Mouse (Mus musculus) testis, adult 10 weeks (tissue): ENCODE measurements around the gene Olfr1188. TPM values are rescaled to one million over a fixed set of nuclear protein-coding genes. Genes with fewer than 3 reads are reported as not detected.

ENCODE experiments used
- polyA plus RNA-seq: library from polyadenylated mRNA; stranded (reverse); fragments of 350-450 nt; fragmentation: Illumina TruSeq; extraction: RNeasy Lipid Tissue Mini Kit (QIAGEN cat#74804); gene quantifications from one replicate; pipeline ENCODE4 v1.2.3, GENCODE M21; 2014; ENCODE audit warnings: low read depth, low replicate concordance

The Olfr1188 gene
- polyA plus RNA-seq: not detected

DNA sequence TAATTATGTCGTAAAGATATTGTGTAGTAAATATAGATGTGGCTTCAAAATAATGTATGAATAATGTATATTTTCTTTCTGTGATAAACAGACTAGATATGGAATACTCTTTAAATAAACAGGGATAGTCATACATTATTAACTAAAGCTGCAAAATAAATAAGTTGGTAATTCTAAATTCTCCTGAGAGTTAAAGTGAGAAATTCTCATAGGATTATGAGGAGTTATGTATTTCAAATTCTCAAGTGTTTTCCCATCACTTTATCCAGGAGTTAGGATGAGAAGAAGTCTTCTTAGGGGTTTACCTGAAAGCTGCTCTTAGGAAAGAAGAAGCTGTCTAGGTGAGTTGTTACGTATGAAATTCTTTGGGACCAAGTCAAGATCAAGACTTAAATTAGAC lies at the start of gene Olfr1188:
TSS of gene Olfr1188 (plus strand) at position 301 of the 400 bp plus-strand sequence.

DNA sequence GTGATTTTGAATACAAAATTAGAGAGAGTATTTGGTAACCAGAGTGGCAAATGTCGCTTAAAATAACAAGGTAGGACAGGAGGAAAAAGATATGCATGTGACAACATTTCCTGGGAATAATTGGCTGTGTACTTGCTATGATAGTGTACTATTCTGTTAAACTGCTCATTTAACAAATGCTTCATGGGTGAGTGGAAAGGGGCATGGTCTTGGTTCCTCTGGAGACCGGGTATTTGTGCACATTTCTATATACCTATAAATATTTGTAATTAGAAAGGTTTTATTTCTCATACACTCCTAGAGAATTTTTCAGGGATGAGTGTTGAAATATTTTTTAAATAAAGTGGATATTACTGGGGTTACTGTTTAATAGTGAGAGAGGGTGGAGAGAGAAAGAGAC lies 38.5 kb upstream of the Olfr1188 start, which contains the start of gene Olfr1186:
TSS of gene Olfr1186 (plus strand) at position 301 of the 400 bp plus-strand sequence.

GRCm38 (mm10) chr2:88586154-88586553 lies 29.4 kb downstream of the Olfr1188 start, which contains the start of gene Olfr1189:
Gene Olfr1189 (plus strand): TSS chr2:88586454.

Other genes with a start within 250 kb of the Olfr1188 start
- gene Olfr1174-ps, start 241.8 kb upstream of the Olfr1188 start, polyA plus RNA-seq: not detected
- gene Olfr1175-ps, start 229.7 kb upstream of the Olfr1188 start, polyA plus RNA-seq: not detected
- gene Olfr1176, start 220.2 kb upstream of the Olfr1188 start, polyA plus RNA-seq: not detected
- gene Olfr1177-ps, start 210.4 kb upstream of the Olfr1188 start, polyA plus RNA-seq: not detected
- gene Olfr1178, start 169.9 kb upstream of the Olfr1188 start, polyA plus RNA-seq: not detected
- not detected for gene Olfr1179, start 150.5 kb upstream of the Olfr1188 start, polyA plus RNA-seq
- gene Olfr1180, start 137.8 kb upstream of the Olfr1188 start, polyA plus RNA-seq: not detected
- not detected for gene Olfr1181, start 130.8 kb upstream of the Olfr1188 start, polyA plus RNA-seq
- not detected for gene Gm13757, start 107.8 kb upstream of the Olfr1188 start, polyA plus RNA-seq
- gene Olfr1183, start 102.1 kb upstream of the Olfr1188 start, polyA plus RNA-seq: 0.03 TPM
- not detected for gene Olfr1184, start 73.3 kb upstream of the Olfr1188 start, polyA plus RNA-seq
- not detected for gene Olfr1185-ps1, start 63.6 kb upstream of the Olfr1188 start, polyA plus RNA-seq
- not detected for gene Olfr1186, start 38.4 kb upstream of the Olfr1188 start, polyA plus RNA-seq
- not detected for gene Olfr1189, start 29.5 kb downstream of the Olfr1188 start, polyA plus RNA-seq
- 0.07 TPM for gene Olfr1191-ps1, start 83.6 kb downstream of the Olfr1188 start, polyA plus RNA-seq
- 0.20 TPM for gene Olfr1192-ps1, start 91.6 kb downstream of the Olfr1188 start, polyA plus RNA-seq
- gene Olfr1193, start 118.7 kb downstream of the Olfr1188 start, polyA plus RNA-seq: 0.24 TPM
- gene Olfr1195, start 132.3 kb downstream of the Olfr1188 start, polyA plus RNA-seq: not detected
- gene Olfr1196, start 147.7 kb downstream of the Olfr1188 start, polyA plus RNA-seq: not detected
- not detected for gene Olfr1197, start 175.4 kb downstream of the Olfr1188 start, polyA plus RNA-seq
- not detected for gene Olfr1198, start 194.4 kb downstream of the Olfr1188 start, polyA plus RNA-seq
- gene Olfr1199, start 203.5 kb downstream of the Olfr1188 start, polyA plus RNA-seq: not detected
- not detected for gene Olfr1200, start 213.6 kb downstream of the Olfr1188 start, polyA plus RNA-seq
- not detected for gene Olfr1201, start 236.1 kb downstream of the Olfr1188 start, polyA plus RNA-seq